Mouse (Mus musculus) neural tube, embryonic 14.5 days (tissue): ENCODE data around the gene 1700028J19Rik. TPM values are rescaled to one million over a fixed set of nuclear protein-coding genes. Genes with fewer than 3 reads are reported as not detected.
"Not testable (repeated sequence)": the region's sequence is repeated elsewhere in the genome, so short reads cannot be mapped to it uniquely, and the experiment has no call there.

Experiments
- ATAC-seq: fragments of 200-750 bp; cut with Nextera tagmentation; 2 replicates; pipeline ENCODE4 v1.8.0; 2017; ENCODE audit warnings: low read depth, mild to moderate bottlenecking, moderate TSS enrichment, moderate library complexity
- H3K27ac ChIP-seq: fragments of 300-500 bp; sonication (generic); 2 replicates; pipeline ENCODE4 v1.5.1; 2014; ENCODE audit warnings: low read depth, mild to moderate bottlenecking, control low read depth, low read length, moderate library complexity, mixed read lengths
- H3K27me3 ChIP-seq: fragments of 300-500 bp; sonication (generic); 2 replicates; pipeline ENCODE4 v1.6.1; 2014; ENCODE audit warnings: low read length; ENCODE audit not compliant: control insufficient read depth, insufficient read depth
- H3K36me3 ChIP-seq: fragments of 300-500 bp; sonication (generic); 2 replicates; pipeline ENCODE4 v1.6.1; 2014; ENCODE audit warnings: low read length, mixed read lengths; ENCODE audit not compliant: control insufficient read depth, insufficient read depth
- H3K4me1 ChIP-seq: fragments of 300-500 bp; sonication (generic); 2 replicates; pipeline ENCODE4 v1.6.1; 2014; ENCODE audit warnings: low read length; ENCODE audit not compliant: control insufficient read depth, insufficient read depth
- H3K4me2 ChIP-seq: fragments of 300-500 bp; sonication (generic); 2 replicates; pipeline ENCODE4 v1.6.1; 2014; ENCODE audit warnings: mild to moderate bottlenecking, low read depth, low read length, control low read depth
- H3K4me3 ChIP-seq: fragments of 300-500 bp; sonication (generic); 2 replicates; pipeline ENCODE4 v1.5.1; 2014; ENCODE audit warnings: low read depth, low read length, control low read depth, mixed read lengths
- H3K9ac ChIP-seq: fragments of 300-500 bp; sonication (generic); replicated peaks from 2 replicates; pipeline ENCODE4 v1.6.1; 2014; ENCODE audit warnings: low read depth, mild to moderate bottlenecking, control low read depth, low read length, mixed read lengths
- H3K9me3 ChIP-seq: fragments of 300-500 bp; sonication (generic); 2 replicates; pipeline ENCODE4 v1.6.1; 2016; ENCODE audit warnings: low read length; ENCODE audit not compliant: control insufficient read depth
- WGBS: fragments of 180-500 bp; shearing (Covaris S2); extraction: QIAGEN DNeasy Blood & Tissue Kit; methylation state at CpG from one replicate; pipeline ENCODE4 v1.1.7; 2014; 5-methylcytosine and 5-hydroxymethylcytosine counted together
- polyA plus RNA-seq: library from polyadenylated mRNA; unstranded; fragments of >200 nt; fragmentation: Nextera tagmentation; extraction: Ambion mirVana; gene quantifications from 2 replicates; pipeline ENCODE4 v1.2.1, GENCODE M21; 2014

Gene 1700028J19Rik
- polyA plus RNA-seq, 1 experiment from 2014 or later, result 1.6 TPM

DNA sequence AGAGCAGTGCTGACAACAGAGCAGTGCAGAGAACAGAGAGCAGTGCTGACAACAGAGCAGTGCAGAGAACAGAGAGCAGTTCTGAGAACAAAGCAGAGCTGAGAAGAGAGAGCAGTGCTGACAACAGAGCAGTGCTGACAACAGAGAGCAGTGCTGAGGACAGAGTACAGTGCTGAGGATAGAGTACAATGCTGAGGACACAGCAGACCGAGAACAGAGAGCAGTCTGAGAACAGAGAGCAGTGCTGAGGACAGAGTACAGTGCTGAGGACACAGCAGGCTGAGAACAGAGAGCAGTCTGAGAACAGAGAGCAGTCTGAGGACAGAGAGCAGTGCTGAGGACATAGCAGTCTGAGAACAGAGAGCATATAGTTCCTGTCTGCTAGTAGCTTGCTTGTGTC, 5.8 kb downstream of the 1700028J19Rik start:
- H3K4me2 ChIP-seq, result no peak overlapping the region
- no peak for ATAC-seq
- 0 out of 2 replicates have a peak, but pooled peaks cover 4% of the 10 kb centered on the region for H3K4me1 ChIP-seq
- H3K9me3 ChIP-seq, result no peaks in the 10 kb centered on the region
- H3K27ac ChIP-seq, result no peak overlapping the region
- no peak overlapping the region for H3K9ac ChIP-seq
- no peaks in the 10 kb centered on the region for H3K36me3 ChIP-seq
- WGBS, result 65% methylated on average over 1 of the region's 1 CpGs
- H3K27me3 ChIP-seq, result no peaks in the 10 kb centered on the region
- no peak overlapping the region for H3K4me3 ChIP-seq

DNA sequence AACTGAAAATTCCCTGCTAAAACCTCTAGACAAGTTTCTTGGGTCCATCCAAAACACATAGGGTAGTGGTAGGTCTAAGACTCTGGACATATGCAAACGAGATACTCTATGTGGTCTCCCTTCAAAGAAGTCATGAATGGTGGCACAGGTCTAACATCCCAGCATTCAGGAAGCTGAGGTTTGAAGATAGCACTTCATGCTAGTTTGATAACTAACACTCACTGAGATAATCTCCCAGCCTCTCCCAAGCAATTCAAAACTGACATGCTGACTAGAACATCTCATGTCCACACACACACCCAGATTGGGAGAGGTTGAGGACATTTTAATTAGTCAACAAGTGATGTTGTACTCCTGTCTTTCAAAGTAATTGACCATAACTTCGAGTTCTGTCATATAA, 6.6 kb downstream of the 1700028J19Rik start:
- Histone ChIP-seq H3K4me1 (no peaks in the 10 kb centered on the region), H3K9ac (no peak overlapping the region), H3K4me3 (no peak overlapping the region), H3K27me3 (no peaks in the 10 kb centered on the region), H3K36me3 (no peaks in the 10 kb centered on the region), H3K4me2 (no peak overlapping the region), H3K9me3 (no peaks in the 10 kb centered on the region), H3K27ac (no peak overlapping the region)
- 62% methylated on average over 2 of the region's 2 CpGs for WGBS
- no peak for ATAC-seq

DNA sequence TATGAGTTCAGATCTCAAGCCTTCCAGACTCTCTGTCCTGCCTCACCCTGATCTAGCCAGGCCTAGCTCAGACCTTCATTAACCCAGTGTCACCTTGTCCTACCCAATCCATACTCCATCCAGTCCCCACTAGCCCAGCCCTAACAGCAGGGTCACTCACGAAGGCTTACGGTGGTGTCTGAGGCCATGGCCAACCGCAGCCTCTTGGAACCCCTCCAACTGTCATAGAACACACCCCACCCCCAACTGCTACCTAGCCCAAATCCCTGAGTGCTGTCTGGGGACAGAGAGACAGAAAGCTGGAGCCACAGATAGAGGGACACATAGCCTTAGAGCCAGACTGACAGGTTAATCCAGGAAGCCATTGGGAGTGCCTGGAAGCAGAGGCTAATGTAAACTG, 10.6 kb downstream of the 1700028J19Rik start, which contains the start of gene Gm36864:
Gm36864 (plus strand) TSS at position 269 of the 400 bp plus-strand sequence.
- no peaks in the 10 kb centered on the region for H3K9me3 ChIP-seq
- WGBS, result 81% methylated on average over 3 of the region's 3 CpGs
- no peaks in the 10 kb centered on the region for H3K27me3 ChIP-seq
- H3K36me3 ChIP-seq, result no peaks in the 10 kb centered on the region
- no peaks in the 10 kb centered on the region for H3K4me1 ChIP-seq
- no peak within 1 kb of the TSS for H3K4me2 ChIP-seq
- H3K9ac ChIP-seq, result no peak within 1 kb of the TSS
- no peak for ATAC-seq
- H3K27ac ChIP-seq, result no peak within 1 kb of the TSS
- H3K4me3 ChIP-seq, result no peak within 1 kb of the TSS

DNA sequence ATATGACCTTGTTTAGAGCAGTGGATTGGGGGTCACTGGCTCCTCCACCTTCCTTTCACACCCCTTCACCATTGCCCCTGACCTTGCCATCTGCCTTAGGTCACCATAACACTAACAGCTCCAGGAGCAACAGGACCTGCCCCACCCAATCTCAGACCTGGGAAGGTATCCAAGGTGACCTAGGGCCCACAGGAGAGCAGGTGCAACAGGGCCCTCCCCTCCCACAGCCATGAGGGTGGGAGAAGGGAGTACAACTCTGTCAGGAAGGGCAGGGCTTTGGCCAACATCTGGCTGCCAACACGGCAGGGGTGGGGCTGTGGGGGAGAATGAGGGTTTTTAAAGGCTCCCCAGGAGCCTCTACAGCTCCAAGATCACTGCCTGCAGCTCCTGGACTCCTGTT, 21.4 kb downstream of the 1700028J19Rik start, which contains the start of gene Klk1:
Klk1 (plus strand) TSS at position 285 of the 400 bp plus-strand sequence.
- no peak within 1 kb of the TSS for H3K4me3 ChIP-seq
- ATAC-seq, result no peak
- H3K9me3 ChIP-seq, result no peaks in the 10 kb centered on the region
- H3K4me1 ChIP-seq, result no peaks in the 10 kb centered on the region
- H3K36me3 ChIP-seq, result no peaks in the 10 kb centered on the region
- 64% methylated on average over 1 of the region's 1 CpGs for WGBS
- no peak within 1 kb of the TSS for H3K4me2 ChIP-seq
- no peaks in the 10 kb centered on the region for H3K27me3 ChIP-seq
- H3K9ac ChIP-seq, result no peak within 1 kb of the TSS
- H3K27ac ChIP-seq, result no peak within 1 kb of the TSS

DNA sequence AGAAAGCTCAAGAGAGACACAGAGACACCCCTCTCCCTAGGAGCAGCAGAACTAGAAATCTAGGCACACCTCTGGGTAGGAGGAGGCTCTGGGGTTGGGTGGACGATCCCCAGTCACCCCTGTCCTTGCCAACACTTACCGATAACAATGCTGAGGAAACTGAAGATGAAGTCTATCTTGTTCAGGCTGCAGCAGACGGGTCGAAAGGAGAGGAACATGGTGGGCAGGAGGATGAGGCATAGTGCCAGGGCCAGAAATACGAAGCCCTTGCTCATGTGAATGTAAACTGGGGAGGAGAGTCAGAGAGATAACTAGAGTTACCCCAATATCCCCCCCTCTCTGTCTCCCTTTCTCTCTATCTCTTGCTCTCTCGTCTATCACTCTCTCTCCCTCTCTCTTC, 24.2 kb downstream of the 1700028J19Rik start:
- not testable (repeated sequence) for ATAC-seq, H3K9me3 ChIP-seq, H3K27me3 ChIP-seq, H3K9ac ChIP-seq, H3K4me1 ChIP-seq, H3K36me3 ChIP-seq, H3K4me3 ChIP-seq, H3K4me2 ChIP-seq, H3K27ac ChIP-seq
- 85% methylated on average over 6 of the region's 6 CpGs for WGBS

DNA sequence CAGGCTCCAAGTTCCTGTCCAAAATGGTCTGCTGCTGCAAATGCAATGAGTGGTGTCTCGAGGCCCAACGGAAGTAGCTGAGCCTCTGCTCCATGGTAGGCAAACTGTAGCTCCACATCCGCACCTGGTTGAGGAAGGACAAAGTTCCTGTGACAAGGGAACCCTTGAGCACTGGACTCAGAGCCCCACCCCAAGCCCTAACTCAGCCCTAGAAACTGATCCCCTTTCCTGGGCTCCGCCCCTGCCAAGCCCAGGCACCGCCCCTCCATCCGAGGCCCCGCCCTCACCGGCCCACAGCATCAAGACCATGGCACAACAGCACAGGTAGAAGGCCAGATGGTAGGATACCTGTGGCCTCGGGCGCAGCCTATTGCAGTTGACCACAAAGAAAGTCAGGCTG, 24.9 kb downstream of the 1700028J19Rik start:
- H3K4me3 ChIP-seq, H3K27me3 ChIP-seq, ATAC-seq, H3K27ac ChIP-seq, H3K9ac ChIP-seq, H3K4me2 ChIP-seq, H3K36me3 ChIP-seq, H3K9me3 ChIP-seq, H3K4me1 ChIP-seq: not testable (repeated sequence)
- WGBS, result 69% methylated on average over 8 of the region's 10 CpGs

DNA sequence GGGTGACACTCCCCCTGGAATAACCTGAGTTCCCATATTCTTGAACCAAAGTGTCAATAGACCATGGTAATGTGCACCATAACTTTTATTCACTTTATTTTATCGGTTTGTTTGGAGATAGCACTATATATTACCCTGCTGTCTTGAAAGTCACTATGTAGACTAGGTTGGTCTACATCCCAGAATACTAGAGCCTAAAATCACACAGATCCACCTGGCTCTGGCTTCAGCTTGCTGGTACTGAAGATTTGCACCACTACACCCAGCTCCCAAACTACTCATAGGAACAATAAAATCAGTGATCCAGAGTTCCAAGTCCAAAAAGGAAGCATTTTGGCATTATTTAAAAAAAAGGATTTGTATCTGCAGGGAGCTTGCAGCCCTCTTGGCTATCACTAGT, 30.9 kb downstream of the 1700028J19Rik start, which contains the start of gene Klk1b5:
Klk1b5 (plus strand) TSS at position 301 of the 400 bp plus-strand sequence.
- WGBS, result 81% methylated on average over 1 of the region's 1 CpGs
- H3K4me1 ChIP-seq, result no peaks in the 10 kb centered on the region
- no peaks in the 10 kb centered on the region for H3K36me3 ChIP-seq
- H3K27me3 ChIP-seq, result no peaks in the 10 kb centered on the region
- H3K9ac ChIP-seq, result no peak within 1 kb of the TSS
- H3K4me3 ChIP-seq, result no peak within 1 kb of the TSS
- no peaks in the 10 kb centered on the region for H3K9me3 ChIP-seq
- ATAC-seq, result no peak
- no peak within 1 kb of the TSS for H3K4me2 ChIP-seq
- no peak within 1 kb of the TSS for H3K27ac ChIP-seq

DNA sequence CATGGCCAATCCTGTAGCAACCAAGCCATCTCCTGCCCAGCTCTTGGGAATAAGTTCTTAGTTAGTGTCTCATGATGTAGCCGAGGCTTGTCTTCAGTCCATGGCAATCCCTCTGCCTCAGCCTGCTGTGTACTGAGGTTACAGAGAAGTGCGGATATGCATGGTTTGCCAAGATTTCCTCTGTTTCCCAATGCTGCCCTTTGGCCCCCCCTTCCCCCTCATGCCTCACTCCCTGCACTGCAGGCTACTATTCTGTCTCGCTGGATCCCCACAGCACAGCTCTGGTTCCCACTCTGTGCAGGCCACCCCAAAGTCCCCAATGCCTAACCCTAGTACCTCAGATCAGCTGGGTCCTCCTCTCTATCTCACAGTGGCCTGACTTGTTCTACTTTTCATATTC, 38.2 kb downstream of the 1700028J19Rik start:
- 80% methylated on average over 3 of the region's 3 CpGs for WGBS
- H3K9me3 ChIP-seq, result no peaks in the 10 kb centered on the region
- H3K9ac ChIP-seq, result no peak overlapping the region
- H3K4me1 ChIP-seq, result no peaks in the 10 kb centered on the region
- no peak overlapping the region for H3K4me3 ChIP-seq
- H3K27me3 ChIP-seq, result no peaks in the 10 kb centered on the region
- H3K27ac ChIP-seq, result no peak overlapping the region
- H3K36me3 ChIP-seq, result no peaks in the 10 kb centered on the region
- no peak overlapping the region for H3K4me2 ChIP-seq
- no peak for ATAC-seq

DNA sequence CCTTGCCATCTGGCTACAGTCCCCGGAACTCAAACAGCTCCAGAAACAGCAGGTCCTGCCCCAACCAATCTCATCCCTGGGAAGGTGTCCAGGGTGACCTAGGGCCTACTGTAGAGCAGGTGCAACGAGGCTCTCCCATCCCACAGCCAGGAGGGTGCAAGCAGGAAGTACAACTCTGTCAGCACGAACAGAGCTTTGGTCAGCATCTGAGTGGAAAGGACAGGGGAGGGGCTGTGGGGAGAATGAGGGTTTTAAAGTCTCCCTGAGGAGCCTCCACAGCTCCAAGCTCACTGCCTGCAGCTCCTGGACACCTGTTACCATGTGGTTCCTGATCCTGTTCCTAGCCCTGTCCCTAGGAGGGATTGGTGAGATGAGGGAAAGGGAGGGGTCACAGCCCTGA, 39.4 kb downstream of the 1700028J19Rik start, which contains the start of gene Klk1b4:
Klk1b4 (plus strand) TSS at position 301 of the 400 bp plus-strand sequence.
- not testable (repeated sequence) for H3K27me3 ChIP-seq, H3K36me3 ChIP-seq, H3K4me2 ChIP-seq, H3K27ac ChIP-seq, H3K9me3 ChIP-seq, H3K4me3 ChIP-seq, ATAC-seq, H3K9ac ChIP-seq, H3K4me1 ChIP-seq
- 54% methylated on average over 3 of the region's 3 CpGs for WGBS
